Mouse (Mus musculus): ENCODE results near the gene Baz2a. TPM values are rescaled to one million over a fixed set of nuclear protein-coding genes. Genes with fewer than 3 reads are reported as not detected.
A peak's percentile ranks its signal among the peaks of the same experiment; 100 is the strongest.

Gene Baz2a
- polyA plus RNA-seq, 1 experiment from 2014 or later, result 6.6 TPM

- Histone ChIP-seq H3K4me1 (ENCODE audit: control insufficient read depth, insufficient read depth, low read length) (peaks cover 42% of the 10 kb centered on the region), H3K9me3 (replicated peaks; ENCODE audit: control insufficient read depth, low read length) (no peaks in the 10 kb centered on the region), H3K9ac (ENCODE audit: low read length) (peak overlapping the region; percentile 87; the same call in 1 of the 2 replicates), H3K4me3 (ENCODE audit: low read length) (peak overlapping the region; percentile 47), H3K4me2 (ENCODE audit: low read depth, low read length) (peak overlapping the region; percentile 86), H3K27ac (ENCODE audit: low read length) (peak overlapping the region; percentile 30; the same call in 1 of the 2 replicates), H3K36me3 (ENCODE audit: control insufficient read depth, insufficient read depth) (peaks cover 3% of the 10 kb centered on the region), H3K27me3 (ENCODE audit: control insufficient read depth, insufficient read depth, low read length) (no peaks in the 10 kb centered on the region)
- no peak for ATAC-seq (replicated peaks; ENCODE audit: extremely low read depth, insufficient read depth, low FRiP score)
- WGBS, result 38% methylated on average over 9 of the region's 9 CpGs
These were observed 3.7 kb downstream of the Baz2a start for GRCm38 (mm10) chr10:128095003-128095636.

- ATAC-seq (replicated peaks; ENCODE audit: extremely low read depth, insufficient read depth, low FRiP score), result no peak
- no peak overlapping the region for H3K27ac ChIP-seq (ENCODE audit: low read length)
- WGBS, result 20% methylated on average over 4 of the region's 4 CpGs
- H3K9me3 ChIP-seq (replicated peaks; ENCODE audit: control insufficient read depth, low read length), result no peaks in the 10 kb centered on the region
- H3K27me3 ChIP-seq (ENCODE audit: control insufficient read depth, insufficient read depth, low read length), result no peaks in the 10 kb centered on the region
- peak overlapping the region; percentile 20; the same call in 1 of the 2 replicates for H3K4me2 ChIP-seq (ENCODE audit: low read depth, low read length)
- H3K4me1 ChIP-seq (ENCODE audit: control insufficient read depth, insufficient read depth, low read length), result peaks cover 38% of the 10 kb centered on the region
- peak overlapping the region; percentile 78 for H3K4me3 ChIP-seq (ENCODE audit: low read length)
- H3K36me3 ChIP-seq (ENCODE audit: control insufficient read depth, insufficient read depth), result peaks cover 2% of the 10 kb centered on the region; the same call in 1 of the 2 replicates
- no peak overlapping the region for H3K9ac ChIP-seq (ENCODE audit: low read length)
These were observed 4.9 kb downstream of the Baz2a start for GRCm38 (mm10) chr10:128096313-128096692.

- Histone ChIP-seq H3K27ac (ENCODE audit: low read length) (peak overlapping the region; percentile 76), H3K4me1 (ENCODE audit: control insufficient read depth, insufficient read depth, low read length) (peaks cover 32% of the 10 kb centered on the region), H3K4me3 (ENCODE audit: low read length) (peak overlapping the region; percentile 78), H3K27me3 (ENCODE audit: control insufficient read depth, insufficient read depth, low read length) (no peaks in the 10 kb centered on the region), H3K9me3 (replicated peaks; ENCODE audit: control insufficient read depth, low read length) (no peaks in the 10 kb centered on the region), H3K36me3 (ENCODE audit: control insufficient read depth, insufficient read depth) (peaks cover 2% of the 10 kb centered on the region; the same call in 1 of the 2 replicates), H3K4me2 (ENCODE audit: low read depth, low read length) (peak overlapping the region; percentile 91), H3K9ac (ENCODE audit: low read length) (peak overlapping the region; percentile 89)
- ATAC-seq (replicated peaks; ENCODE audit: extremely low read depth, insufficient read depth, low FRiP score), result peak; percentile 64
- WGBS, result under 1% methylated on average over 86 of the region's 86 CpGs
These were observed 5.6 kb downstream of the Baz2a start for GRCm38 (mm10) chr10:128096693-128097586.

- H3K9ac ChIP-seq (ENCODE audit: low read length), result peak overlapping the region; percentile 89
- H3K36me3 ChIP-seq (ENCODE audit: control insufficient read depth, insufficient read depth), result peaks cover 2% of the 10 kb centered on the region; the same call in 1 of the 2 replicates
- H3K4me1 ChIP-seq (ENCODE audit: control insufficient read depth, insufficient read depth, low read length), result peaks cover 30% of the 10 kb centered on the region
- peak overlapping the region; percentile 78 for H3K4me3 ChIP-seq (ENCODE audit: low read length)
- ATAC-seq (replicated peaks; ENCODE audit: extremely low read depth, insufficient read depth, low FRiP score), result no peak
- WGBS, result 0% methylated on average over 13 of the region's 13 CpGs
- H3K9me3 ChIP-seq (replicated peaks; ENCODE audit: control insufficient read depth, low read length), result no peaks in the 10 kb centered on the region
- H3K4me2 ChIP-seq (ENCODE audit: low read depth, low read length), result peak overlapping the region; percentile 91
- no peaks in the 10 kb centered on the region for H3K27me3 ChIP-seq (ENCODE audit: control insufficient read depth, insufficient read depth, low read length)
- H3K27ac ChIP-seq (ENCODE audit: low read length), result peak overlapping the region; percentile 76
These were observed 6.2 kb downstream of the Baz2a start for GRCm38 (mm10) chr10:128097587-128097971.

- ATAC-seq (replicated peaks; ENCODE audit: extremely low read depth, insufficient read depth, low FRiP score), result peak; percentile 80
- Histone ChIP-seq H3K36me3 (ENCODE audit: control insufficient read depth, insufficient read depth) (peaks cover 41% of the 10 kb centered on the region), H3K27me3 (ENCODE audit: control insufficient read depth, insufficient read depth, low read length) (no peaks in the 10 kb centered on the region), H3K4me1 (ENCODE audit: control insufficient read depth, insufficient read depth, low read length) (peaks cover 7% of the 10 kb centered on the region; the same call in 1 of the 2 replicates), H3K4me2 (ENCODE audit: low read depth, low read length) (no peak overlapping the region), H3K9ac (ENCODE audit: low read length) (no peak overlapping the region), H3K27ac (ENCODE audit: low read length) (peak overlapping the region; percentile 64), H3K9me3 (replicated peaks; ENCODE audit: control insufficient read depth, low read length) (no peaks in the 10 kb centered on the region), H3K4me3 (ENCODE audit: low read length) (no peak overlapping the region)
- WGBS, result 65% methylated on average over 4 of the region's 4 CpGs
These were observed 18.9 kb downstream of the Baz2a start for GRCm38 (mm10) chr10:128110103-128110761.

- no peak overlapping the region for H3K4me2 ChIP-seq (ENCODE audit: low read depth, low read length)
- H3K9me3 ChIP-seq (replicated peaks; ENCODE audit: control insufficient read depth, low read length), result no peaks in the 10 kb centered on the region
- ATAC-seq (replicated peaks; ENCODE audit: extremely low read depth, insufficient read depth, low FRiP score), result no peak
- H3K9ac ChIP-seq (ENCODE audit: low read length), result no peak overlapping the region
- H3K4me1 ChIP-seq (ENCODE audit: control insufficient read depth, insufficient read depth, low read length), result peaks cover 7% of the 10 kb centered on the region; the same call in 1 of the 2 replicates
- H3K36me3 ChIP-seq (ENCODE audit: control insufficient read depth, insufficient read depth), result peaks cover 51% of the 10 kb centered on the region
- H3K27ac ChIP-seq (ENCODE audit: low read length), result no peak overlapping the region
- H3K27me3 ChIP-seq (ENCODE audit: control insufficient read depth, insufficient read depth, low read length), result no peaks in the 10 kb centered on the region
- H3K4me3 ChIP-seq (ENCODE audit: low read length), result no peak overlapping the region
These were observed 19.9 kb downstream of the Baz2a start for GRCm38 (mm10) chr10:128111227-128111626.

- H3K9ac ChIP-seq (ENCODE audit: low read length), result no peak overlapping the region
- WGBS, result 89% methylated on average over 7 of the region's 7 CpGs
- H3K27me3 ChIP-seq (ENCODE audit: control insufficient read depth, insufficient read depth, low read length), result no peaks in the 10 kb centered on the region
- no peaks in the 10 kb centered on the region for H3K4me1 ChIP-seq (ENCODE audit: control insufficient read depth, insufficient read depth, low read length)
- no peak overlapping the region for H3K4me2 ChIP-seq (ENCODE audit: low read depth, low read length)
- no peak overlapping the region for H3K4me3 ChIP-seq (ENCODE audit: low read length)
- no peaks in the 10 kb centered on the region for H3K9me3 ChIP-seq (replicated peaks; ENCODE audit: control insufficient read depth, low read length)
- peaks cover 70% of the 10 kb centered on the region for H3K36me3 ChIP-seq (ENCODE audit: control insufficient read depth, insufficient read depth)
- no peak overlapping the region for H3K27ac ChIP-seq (ENCODE audit: low read length)
- no peak for ATAC-seq (replicated peaks; ENCODE audit: extremely low read depth, insufficient read depth, low FRiP score)
These were observed 32.5 kb downstream of the Baz2a start for GRCm38 (mm10) chr10:128123833-128124232.

- Histone ChIP-seq H3K27me3 (ENCODE audit: control insufficient read depth, insufficient read depth, low read length) (no peaks in the 10 kb centered on the region), H3K4me3 (ENCODE audit: low read length) (no peak overlapping the region), H3K36me3 (ENCODE audit: control insufficient read depth, insufficient read depth) (peaks cover 64% of the 10 kb centered on the region), H3K4me2 (ENCODE audit: low read depth, low read length) (no peak overlapping the region), H3K9me3 (replicated peaks; ENCODE audit: control insufficient read depth, low read length) (no peaks in the 10 kb centered on the region), H3K27ac (ENCODE audit: low read length) (no peak overlapping the region), H3K4me1 (ENCODE audit: control insufficient read depth, insufficient read depth, low read length) (no peaks in the 10 kb centered on the region), H3K9ac (ENCODE audit: low read length) (no peak overlapping the region)
- 91% methylated on average over 9 of the region's 9 CpGs for WGBS
- ATAC-seq (replicated peaks; ENCODE audit: extremely low read depth, insufficient read depth, low FRiP score), result no peak
These were observed 33.5 kb downstream of the Baz2a start for GRCm38 (mm10) chr10:128124831-128125230.

Data from heart, embryonic 16.5 days (tissue).